Mouse (Mus musculus) lung, embryonic 16.5 days (tissue): ENCODE measurements at regions not wholly inside any gene's neighbourhood (a gene's known extent, or its start where the extent isn't known, plus 50 kb on each side); places are given as distances from the start of the nearest gene placed in this dataset.

Source experiments
- ATAC-seq: fragments of 200-750 bp; cut with Nextera tagmentation; 2 replicates; pipeline ENCODE4 v1.8.0; 2017; ENCODE audit warnings: low read depth, mild to moderate bottlenecking, moderate library complexity
- H3K27ac ChIP-seq: fragments of 300-500 bp; sonication (generic); 2 replicates; pipeline ENCODE4 v1.5.1; 2014; ENCODE audit warnings: mild to moderate bottlenecking, control low read depth, low read length
- H3K27me3 ChIP-seq: fragments of 300-500 bp; sonication (generic); 2 replicates; pipeline ENCODE4 v1.6.1; 2014; ENCODE audit warnings: low read depth, low read length, mixed read lengths; ENCODE audit not compliant: control insufficient read depth, insufficient read depth
- H3K36me3 ChIP-seq: fragments of 300-500 bp; sonication (generic); 2 replicates; pipeline ENCODE4 v1.6.1; 2014; ENCODE audit warnings: low read length; ENCODE audit not compliant: control insufficient read depth, insufficient read depth
- H3K4me1 ChIP-seq: fragments of 300-500 bp; sonication (generic); replicated peaks from 2 replicates; pipeline ENCODE4 v1.6.1; 2014; ENCODE audit warnings: low read length, mixed read lengths; ENCODE audit not compliant: control insufficient read depth, insufficient read depth
- H3K4me2 ChIP-seq: fragments of 300-500 bp; sonication (generic); 2 replicates; pipeline ENCODE4 v1.6.1; 2014; ENCODE audit warnings: low read depth, low read length, control low read depth
- H3K4me3 ChIP-seq: fragments of 300-500 bp; sonication (generic); 2 replicates; pipeline ENCODE4 v1.5.1; 2014; ENCODE audit warnings: mild to moderate bottlenecking, low read length, control low read depth
- H3K9ac ChIP-seq: fragments of 300-500 bp; sonication (generic); 2 replicates; pipeline ENCODE4 v1.6.1; 2014; ENCODE audit warnings: low read length, control low read depth
- H3K9me3 ChIP-seq: fragments of 300-500 bp; sonication (generic); 2 replicates; pipeline ENCODE4 v1.6.1; 2016; ENCODE audit warnings: low read length; ENCODE audit not compliant: control insufficient read depth
- WGBS: fragments of 180-500 bp; shearing (Covaris S2); extraction: QIAGEN DNeasy Blood & Tissue Kit; methylation state at CpG from one replicate; pipeline ENCODE4 v1.1.7; 2014; 5-methylcytosine and 5-hydroxymethylcytosine counted together

GRCm38 (mm10) chr15:88146118-88146517 lies 454.0 kb upstream of the Zdhhc25 start:
- Histone ChIP-seq H3K9ac (no peak overlapping the region), H3K27ac (no peak overlapping the region), H3K9me3 (no peaks in the 10 kb centered on the region), H3K4me1 (no peaks in the 10 kb centered on the region), H3K4me3 (no peak overlapping the region), H3K27me3 (no peaks in the 10 kb centered on the region), H3K4me2 (no peak overlapping the region), H3K36me3 (no peaks in the 10 kb centered on the region)
- WGBS, result 46% methylated on average over 7 of the region's 7 CpGs
- no peak for ATAC-seq

GRCm38 (mm10) chr15:88151199-88151598 lies 448.9 kb upstream of the Zdhhc25 start:
- H3K4me2 ChIP-seq, result no peak overlapping the region
- H3K27ac ChIP-seq, result no peak overlapping the region
- no peaks in the 10 kb centered on the region for H3K4me1 ChIP-seq
- ATAC-seq, result no peak
- no peak overlapping the region for H3K9ac ChIP-seq
- H3K36me3 ChIP-seq, result no peaks in the 10 kb centered on the region
- no peak overlapping the region for H3K4me3 ChIP-seq
- 57% methylated on average over 6 of the region's 6 CpGs for WGBS
- H3K9me3 ChIP-seq, result no peaks in the 10 kb centered on the region
- H3K27me3 ChIP-seq, result no peaks in the 10 kb centered on the region

GRCm38 (mm10) chr15:88159618-88160170 lies 440.4 kb upstream of the Zdhhc25 start:
- Histone ChIP-seq H3K36me3 (no peaks in the 10 kb centered on the region), H3K4me1 (no peaks in the 10 kb centered on the region), H3K27me3 (no peaks in the 10 kb centered on the region), H3K9ac (no peak overlapping the region), H3K9me3 (no peaks in the 10 kb centered on the region), H3K4me2 (no peak overlapping the region), H3K4me3 (no peak overlapping the region), H3K27ac (no peak overlapping the region)
- 55% methylated on average over 2 of the region's 2 CpGs for WGBS
- no peak for ATAC-seq

- Histone ChIP-seq H3K36me3 (no peaks in the 10 kb centered on the region), H3K4me3 (no peak overlapping the region), H3K9me3 (no peaks in the 10 kb centered on the region), H3K4me2 (no peak overlapping the region), H3K27ac (no peak overlapping the region), H3K4me1 (no peaks in the 10 kb centered on the region), H3K27me3 (no peaks in the 10 kb centered on the region), H3K9ac (no peak overlapping the region)
- WGBS, result 81% methylated on average over 4 of the region's 4 CpGs
- ATAC-seq, result no peak
Observed at GRCm38 (mm10) chr15:88160291-88160690, 439.8 kb upstream of the Zdhhc25 start.

- WGBS, result 64% methylated on average over 3 of the region's 3 CpGs
- H3K27me3 ChIP-seq, result no peaks in the 10 kb centered on the region
- no peak for ATAC-seq
- no peak overlapping the region for H3K4me2 ChIP-seq
- H3K4me1 ChIP-seq, result no peaks in the 10 kb centered on the region
- no peaks in the 10 kb centered on the region for H3K36me3 ChIP-seq
- H3K27ac ChIP-seq, result no peak overlapping the region
- H3K4me3 ChIP-seq, result no peak overlapping the region
- no peaks in the 10 kb centered on the region for H3K9me3 ChIP-seq
- no peak overlapping the region for H3K9ac ChIP-seq
Observed at GRCm38 (mm10) chr15:88163438-88163837, 436.7 kb upstream of the Zdhhc25 start.

- Histone ChIP-seq H3K27me3 (no peaks in the 10 kb centered on the region), H3K4me1 (no peaks in the 10 kb centered on the region), H3K27ac (no peak overlapping the region), H3K9ac (no peak overlapping the region), H3K36me3 (no peaks in the 10 kb centered on the region), H3K9me3 (no peaks in the 10 kb centered on the region), H3K4me2 (no peak overlapping the region), H3K4me3 (no peak overlapping the region)
- ATAC-seq, result no peak
- 32% methylated on average over 3 of the region's 3 CpGs for WGBS
Observed at GRCm38 (mm10) chr15:88174326-88174725, 425.8 kb upstream of the Zdhhc25 start.

GRCm38 (mm10) chr15:88175991-88176390 lies 424.1 kb upstream of the Zdhhc25 start:
- no peaks in the 10 kb centered on the region for H3K9me3 ChIP-seq
- no peaks in the 10 kb centered on the region for H3K4me1 ChIP-seq
- no peak overlapping the region for H3K9ac ChIP-seq
- no peak overlapping the region for H3K4me3 ChIP-seq
- no peak overlapping the region for H3K27ac ChIP-seq
- no peaks in the 10 kb centered on the region for H3K27me3 ChIP-seq
- no peak for ATAC-seq
- no peaks in the 10 kb centered on the region for H3K36me3 ChIP-seq
- no peak overlapping the region for H3K4me2 ChIP-seq
- WGBS, result 63% methylated on average over 3 of the region's 3 CpGs

GRCm38 (mm10) chr15:88196539-88196938 lies 403.6 kb upstream of the Zdhhc25 start:
- no peak overlapping the region for H3K4me2 ChIP-seq
- no peak overlapping the region for H3K27ac ChIP-seq
- no peak overlapping the region for H3K4me3 ChIP-seq
- 77% methylated on average over 2 of the region's 2 CpGs for WGBS
- no peak overlapping the region for H3K9ac ChIP-seq
- H3K4me1 ChIP-seq, result no peaks in the 10 kb centered on the region
- no peak for ATAC-seq
- no peaks in the 10 kb centered on the region for H3K27me3 ChIP-seq
- no peaks in the 10 kb centered on the region for H3K9me3 ChIP-seq
- H3K36me3 ChIP-seq, result no peaks in the 10 kb centered on the region

GRCm38 (mm10) chr15:88202736-88203135 lies 397.4 kb upstream of the Zdhhc25 start:
- 70% methylated on average over 3 of the region's 3 CpGs for WGBS
- no peak for ATAC-seq
- no peak overlapping the region for H3K27ac ChIP-seq
- H3K4me3 ChIP-seq, result no peak overlapping the region
- no peaks in the 10 kb centered on the region for H3K27me3 ChIP-seq
- no peak overlapping the region for H3K4me2 ChIP-seq
- no peaks in the 10 kb centered on the region for H3K4me1 ChIP-seq
- no peak overlapping the region for H3K9ac ChIP-seq
- no peaks in the 10 kb centered on the region for H3K9me3 ChIP-seq
- no peaks in the 10 kb centered on the region for H3K36me3 ChIP-seq

GRCm38 (mm10) chr15:88213356-88213755 lies 386.7 kb upstream of the Zdhhc25 start:
- H3K4me1 ChIP-seq, result no peaks in the 10 kb centered on the region
- ATAC-seq, result no peak
- H3K4me3 ChIP-seq, result no peak overlapping the region
- no peak overlapping the region for H3K27ac ChIP-seq
- no peak overlapping the region for H3K9ac ChIP-seq
- no peak overlapping the region for H3K4me2 ChIP-seq
- no peaks in the 10 kb centered on the region for H3K9me3 ChIP-seq
- 25% methylated on average over 3 of the region's 3 CpGs for WGBS
- no peaks in the 10 kb centered on the region for H3K36me3 ChIP-seq
- no peaks in the 10 kb centered on the region for H3K27me3 ChIP-seq
